Mouse (Mus musculus) hindbrain, embryonic 10.5 days (tissue): Measurements from ENCODE around the gene Napsa. TPM values are rescaled to one million over a fixed set of nuclear protein-coding genes. Genes with fewer than 3 reads are reported as not detected.

Source experiments
- DNase-seq: peaks from one replicate; pipeline ENCODE4 v3.0.0-alpha.2; 2017; ENCODE audit warnings: low spot score
- H3K27ac ChIP-seq: fragments of 300-500 bp; sonication (generic); 2 replicates; pipeline ENCODE4 v1.5.1; 2016; ENCODE audit warnings: mild to moderate bottlenecking, moderate library complexity
- H3K27me3 ChIP-seq: fragments of 300-500 bp; sonication (generic); 2 replicates; pipeline ENCODE4 v1.6.1; 2016; ENCODE audit warnings: mild to moderate bottlenecking; ENCODE audit not compliant: poor library complexity, insufficient read depth, severe bottlenecking
- H3K36me3 ChIP-seq: fragments of 300-500 bp; sonication (generic); 2 replicates; pipeline ENCODE4 v1.6.1; 2016; ENCODE audit warnings: mild to moderate bottlenecking, moderate library complexity
- H3K4me1 ChIP-seq: fragments of 300-500 bp; sonication (generic); replicated peaks from 2 replicates; pipeline ENCODE4 v1.6.1; 2016; ENCODE audit warnings: mild to moderate bottlenecking
- H3K4me3 ChIP-seq: fragments of 300-500 bp; sonication (generic); 2 replicates; pipeline ENCODE4 v1.5.1; 2016; ENCODE audit warnings: mild to moderate bottlenecking, moderate library complexity
- H3K9me3 ChIP-seq: fragments of 300-500 bp; sonication (generic); 2 replicates; pipeline ENCODE4 v1.6.1; 2016; ENCODE audit warnings: mild to moderate bottlenecking, moderate library complexity
- WGBS: fragments of 180-500 bp; shearing (Covaris S2); methylation state at CpG from one replicate; pipeline ENCODE4 v1.1.7; 2016; 5-methylcytosine and 5-hydroxymethylcytosine counted together
- polyA plus RNA-seq: library from polyadenylated mRNA; unstranded; fragments of >200 nt; fragmentation: Nextera tagmentation; extraction: Ambion mirVana; gene quantifications from 2 replicates; pipeline ENCODE4 v1.2.1, GENCODE M21; 2016

The Napsa gene
- polyA plus RNA-seq, 1 experiment from 2014 or later: 0.38 TPM

DNA sequence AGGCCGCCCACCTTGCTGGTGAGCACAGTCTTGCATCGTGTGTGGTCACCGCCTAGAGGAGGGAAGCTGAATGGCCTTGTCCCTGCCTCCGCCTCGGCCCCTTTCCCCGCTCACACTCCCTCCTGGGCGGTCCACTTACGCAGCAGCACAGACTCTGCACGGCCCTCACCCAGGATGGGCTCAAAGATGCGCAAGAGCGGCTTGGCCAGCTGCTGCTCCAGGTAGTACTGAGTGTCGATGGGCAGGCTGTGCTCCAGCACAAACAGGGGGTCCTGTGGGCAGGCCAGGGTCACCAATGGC is 38.5 kb upstream of the Napsa start:
- Histone ChIP-seq H3K9me3 (no peaks in the 10 kb centered on the region), H3K4me3 (no peak overlapping the region), H3K27ac (no peak overlapping the region), H3K27me3 (peaks cover 16% of the 10 kb centered on the region), H3K4me1 (peaks cover 14% of the 10 kb centered on the region), H3K36me3 (peaks cover 67% of the 10 kb centered on the region)
- 81% methylated on average over 12 of the region's 12 CpGs for WGBS
- no peak for DNase-seq

DNA sequence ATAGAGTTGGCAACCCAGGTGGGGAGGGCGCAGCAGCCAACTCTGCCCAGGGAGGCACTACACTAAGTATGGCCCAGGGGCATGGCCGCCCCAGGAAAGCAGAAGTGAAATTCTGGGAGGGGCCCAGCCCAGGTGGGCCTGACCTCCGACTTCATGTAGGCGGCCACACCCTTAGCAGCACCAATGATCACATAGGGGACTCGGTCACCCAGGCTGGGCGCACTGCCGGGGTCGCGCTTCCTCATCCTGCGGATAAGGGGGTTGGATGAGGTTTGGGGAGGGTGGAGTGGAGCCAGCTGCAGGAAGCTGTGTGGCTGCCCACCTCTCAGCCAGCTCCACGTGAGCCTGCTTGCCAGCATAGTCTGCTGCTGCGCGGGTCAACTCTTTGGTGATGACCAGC is 37.9 kb upstream of the Napsa start:
- Histone ChIP-seq H3K27me3 (peaks cover 10% of the 10 kb centered on the region; the same call in 1 of the 2 replicates), H3K36me3 (peaks cover 72% of the 10 kb centered on the region), H3K4me1 (peaks cover 8% of the 10 kb centered on the region; the same call in 1 of the 2 replicates), H3K4me3 (no peak overlapping the region), H3K9me3 (no peaks in the 10 kb centered on the region), H3K27ac (no peak overlapping the region)
- WGBS: 90% methylated on average over 13 of the region's 13 CpGs
- DNase-seq: no peak

DNA sequence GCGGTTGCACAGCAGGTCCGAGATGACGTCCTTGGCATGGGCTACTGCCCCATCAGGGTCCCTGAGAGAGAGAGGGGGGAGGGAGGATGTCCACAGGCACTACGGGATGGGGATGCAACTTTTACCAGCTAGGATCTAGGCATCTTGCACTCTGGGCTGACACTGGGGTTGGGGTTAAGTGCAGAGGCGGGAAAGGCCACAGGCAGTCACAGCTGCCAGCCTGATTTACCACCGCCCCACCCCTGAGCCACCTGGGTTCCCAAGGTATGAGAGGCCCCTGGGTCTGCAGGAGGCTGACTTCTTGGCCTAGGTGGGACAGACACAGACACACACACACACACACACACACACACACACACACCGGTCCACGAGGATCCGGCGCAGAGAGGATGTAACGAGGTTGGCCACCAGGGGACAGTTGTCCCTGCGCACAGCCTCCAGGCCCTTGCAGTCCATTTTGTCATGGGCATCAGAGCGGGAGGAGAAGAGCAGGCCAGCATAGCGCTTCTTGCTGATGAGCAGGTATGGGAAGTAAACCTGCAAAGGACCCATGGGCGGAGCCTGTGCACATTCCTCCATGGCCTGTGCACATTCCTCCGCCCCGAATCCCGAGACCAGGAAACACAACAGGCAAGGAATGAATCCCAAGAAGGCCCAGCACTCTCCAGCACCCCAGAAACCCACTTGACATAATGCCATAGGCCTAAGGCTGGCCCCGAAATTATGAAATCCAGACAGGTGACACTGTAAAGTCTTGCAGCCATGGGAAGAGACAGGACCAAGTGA is 37.3 kb upstream of the Napsa start:
- Histone ChIP-seq H3K9me3 (no peaks in the 10 kb centered on the region), H3K36me3 (peaks cover 79% of the 10 kb centered on the region), H3K4me3 (no peak overlapping the region), H3K27me3 (peaks cover 4% of the 10 kb centered on the region; the same call in 1 of the 2 replicates), H3K27ac (no peak overlapping the region), H3K4me1 (0 out of 2 replicates have a peak, but pooled peaks cover 3% of the 10 kb centered on the region)
- 91% methylated on average over 19 of the region's 19 CpGs for WGBS
- no peak for DNase-seq

DNA sequence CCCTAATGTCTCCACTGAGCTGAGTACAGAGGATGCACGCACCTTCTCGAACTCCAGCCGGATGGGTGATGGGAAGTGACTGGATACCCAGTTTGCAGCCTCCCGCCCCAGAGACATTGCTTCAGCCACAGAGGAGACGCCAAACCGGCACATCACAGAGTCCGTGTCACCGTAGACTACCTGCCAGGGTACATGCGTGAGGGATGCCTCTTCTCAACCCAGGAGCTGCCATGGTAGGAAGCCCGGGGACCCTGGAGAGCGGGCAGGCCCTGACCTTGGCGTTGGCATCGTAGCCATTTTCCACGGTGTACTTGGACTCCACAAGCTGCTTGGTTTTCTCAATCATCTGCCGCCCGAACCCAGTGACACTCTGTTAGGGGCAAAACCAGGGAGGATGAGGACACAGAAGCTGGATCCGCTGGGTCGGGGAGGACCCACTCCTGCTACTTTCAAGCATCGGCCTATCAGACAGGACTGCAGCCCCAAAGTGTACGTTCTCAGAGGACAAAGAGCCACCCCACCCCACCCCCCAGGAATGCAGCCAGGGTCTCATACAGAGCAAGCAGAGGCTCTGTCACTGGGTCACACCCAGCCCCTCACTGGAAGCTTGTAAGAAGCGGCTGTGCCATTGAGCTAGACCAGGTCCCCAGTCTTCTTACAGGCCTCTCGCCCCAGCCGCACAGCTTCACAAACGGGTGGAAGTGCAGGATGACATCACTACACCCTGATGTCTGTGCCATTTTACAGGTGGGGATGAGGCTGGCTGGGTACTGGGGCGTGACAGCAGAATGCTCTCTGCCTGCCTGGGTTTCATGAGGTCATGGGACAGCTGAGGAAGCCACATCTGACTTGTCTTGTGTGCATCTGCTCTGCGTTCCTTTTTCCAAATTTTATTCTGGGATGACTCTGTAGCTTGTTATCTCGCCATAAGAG is 36.3 kb upstream of the Napsa start:
- WGBS: 95% methylated on average over 27 of the region's 27 CpGs
- Histone ChIP-seq H3K36me3 (peaks cover 89% of the 10 kb centered on the region), H3K9me3 (no peaks in the 10 kb centered on the region), H3K27me3 (no peaks in the 10 kb centered on the region), H3K4me3 (no peak overlapping the region), H3K27ac (no peak overlapping the region), H3K4me1 (0 out of 2 replicates have a peak, but pooled peaks cover 3% of the 10 kb centered on the region)
- no peak for DNase-seq

DNA sequence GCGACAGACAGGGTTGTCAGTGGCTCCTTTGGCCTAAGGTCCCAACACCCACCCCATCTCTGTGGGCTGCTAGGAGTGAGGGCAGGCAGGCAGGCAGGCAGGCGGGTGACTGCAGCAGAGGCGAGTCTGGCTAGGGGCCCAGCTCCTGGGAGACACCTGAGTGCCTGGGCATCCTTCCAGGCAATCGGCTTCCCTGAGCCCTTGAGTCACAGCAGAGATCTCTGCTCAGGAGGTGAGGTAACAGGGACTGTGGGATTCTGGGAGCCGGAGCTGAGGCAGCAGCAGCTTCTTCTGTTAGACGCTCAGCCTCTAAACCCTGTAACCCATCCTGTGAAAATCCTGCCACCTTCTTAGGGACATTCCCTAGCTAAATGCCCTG is 35.6 kb upstream of the Napsa start:
- Histone ChIP-seq H3K4me3 (no peak overlapping the region), H3K27me3 (no peaks in the 10 kb centered on the region), H3K4me1 (0 out of 2 replicates have a peak, but pooled peaks cover 3% of the 10 kb centered on the region), H3K36me3 (peaks cover 96% of the 10 kb centered on the region), H3K27ac (no peak overlapping the region), H3K9me3 (no peaks in the 10 kb centered on the region)
- no peak for DNase-seq
- WGBS: 92% methylated on average over 6 of the region's 6 CpGs

DNA sequence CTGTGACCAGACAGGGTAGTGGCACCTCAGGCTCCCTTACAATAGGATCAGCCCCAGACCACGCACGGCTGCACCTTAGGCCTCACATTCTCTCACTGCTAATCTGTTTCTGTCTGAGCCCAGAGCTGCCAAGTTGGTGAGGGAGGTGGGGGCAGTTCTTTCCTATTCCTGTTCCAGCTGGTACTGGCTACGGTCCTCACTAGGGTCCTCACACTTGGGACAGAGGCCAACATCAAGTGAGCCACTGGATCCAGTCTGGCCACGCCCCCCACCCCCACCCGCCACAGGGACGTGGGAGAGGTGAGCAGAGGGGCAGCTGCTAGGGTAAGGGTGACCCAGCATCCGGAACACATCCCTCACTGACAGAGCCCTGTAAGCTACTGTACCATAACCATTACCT is 35.2 kb upstream of the Napsa start:
- Histone ChIP-seq H3K27me3 (no peaks in the 10 kb centered on the region), H3K4me1 (0 out of 2 replicates have a peak, but pooled peaks cover 3% of the 10 kb centered on the region), H3K36me3 (peaks cover 100% of the 10 kb centered on the region), H3K9me3 (no peaks in the 10 kb centered on the region), H3K27ac (no peak overlapping the region), H3K4me3 (no peak overlapping the region)
- 90% methylated on average over 7 of the region's 7 CpGs for WGBS
- DNase-seq: no peak

DNA sequence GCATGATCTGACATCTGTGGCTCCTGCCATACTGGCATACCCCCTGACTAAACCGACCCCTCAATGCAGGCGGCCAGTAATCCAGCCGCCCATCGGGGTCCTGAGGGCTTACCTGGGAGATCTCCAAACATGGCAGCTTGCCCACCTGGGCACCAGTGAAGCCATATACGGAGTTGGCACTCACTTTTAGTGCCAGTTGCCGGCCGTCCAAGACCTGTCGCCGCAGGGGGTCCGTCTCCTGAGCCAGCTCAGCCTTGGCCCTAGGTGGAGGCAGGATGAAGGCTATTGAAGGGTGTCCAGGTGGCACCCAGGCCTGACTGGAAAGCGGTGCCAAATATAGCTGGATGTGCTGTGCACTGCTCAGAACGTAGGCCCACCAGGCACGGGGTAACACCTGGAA is 34.7 kb upstream of the Napsa start:
- 0 out of 2 replicates have a peak, but pooled peaks cover under 1% of the 10 kb centered on the region for H3K4me1 ChIP-seq
- no peak overlapping the region for H3K4me3 ChIP-seq
- WGBS: 93% methylated on average over 13 of the region's 13 CpGs
- no peak for DNase-seq
- no peaks in the 10 kb centered on the region for H3K9me3 ChIP-seq
- no peaks in the 10 kb centered on the region for H3K27me3 ChIP-seq
- H3K27ac ChIP-seq: no peak overlapping the region
- peaks cover 100% of the 10 kb centered on the region for H3K36me3 ChIP-seq

DNA sequence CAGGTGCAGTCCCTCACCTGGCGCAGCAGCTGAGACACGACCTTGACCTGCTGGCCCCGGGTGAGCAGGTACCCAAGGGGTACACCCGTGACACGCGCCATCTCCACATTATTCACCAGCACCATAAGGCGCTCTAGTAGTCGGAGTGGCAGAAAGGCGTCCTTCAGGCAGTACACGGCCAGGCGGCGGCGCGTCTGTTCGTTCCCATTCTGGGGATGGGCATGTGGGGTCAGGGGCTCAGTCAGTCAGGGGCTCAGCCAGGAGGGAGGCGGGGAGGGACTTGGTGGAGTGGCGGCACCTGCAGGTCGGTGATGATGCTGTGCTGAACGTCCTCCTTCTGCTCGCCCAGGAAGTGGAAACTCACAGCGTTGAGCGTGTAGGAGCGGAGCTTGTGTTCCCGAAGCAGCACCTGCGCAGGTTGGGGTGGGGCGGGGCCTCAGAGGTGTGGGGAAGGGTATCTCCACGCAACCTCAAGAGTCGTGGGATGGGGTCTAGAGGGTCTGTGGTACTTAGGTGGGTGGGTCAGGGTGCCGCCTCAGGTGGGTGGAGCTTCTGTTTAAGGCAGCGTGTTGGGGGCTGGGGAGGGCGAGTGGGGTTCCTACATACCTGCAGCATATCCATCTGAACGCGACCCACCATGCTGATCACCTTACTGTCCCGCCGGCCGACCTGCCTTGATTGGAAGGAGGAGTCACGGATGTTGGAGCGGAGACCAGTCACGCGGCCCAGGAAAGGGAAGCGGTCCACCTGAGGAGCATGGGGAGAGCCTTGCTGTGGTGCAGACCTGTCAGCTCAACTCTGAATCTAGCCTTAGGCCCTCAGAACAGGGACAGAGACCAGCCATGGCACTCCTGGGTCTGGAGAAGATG is 33.2 kb upstream of the Napsa start:
- no peaks in the 10 kb centered on the region for H3K27me3 ChIP-seq
- peaks cover 99% of the 10 kb centered on the region for H3K36me3 ChIP-seq
- H3K4me3 ChIP-seq: no peak overlapping the region
- WGBS: 92% methylated on average over 41 of the region's 41 CpGs
- no peak for DNase-seq
- no peaks in the 10 kb centered on the region for H3K9me3 ChIP-seq
- H3K27ac ChIP-seq: no peak overlapping the region
- H3K4me1 ChIP-seq: no peaks in the 10 kb centered on the region

DNA sequence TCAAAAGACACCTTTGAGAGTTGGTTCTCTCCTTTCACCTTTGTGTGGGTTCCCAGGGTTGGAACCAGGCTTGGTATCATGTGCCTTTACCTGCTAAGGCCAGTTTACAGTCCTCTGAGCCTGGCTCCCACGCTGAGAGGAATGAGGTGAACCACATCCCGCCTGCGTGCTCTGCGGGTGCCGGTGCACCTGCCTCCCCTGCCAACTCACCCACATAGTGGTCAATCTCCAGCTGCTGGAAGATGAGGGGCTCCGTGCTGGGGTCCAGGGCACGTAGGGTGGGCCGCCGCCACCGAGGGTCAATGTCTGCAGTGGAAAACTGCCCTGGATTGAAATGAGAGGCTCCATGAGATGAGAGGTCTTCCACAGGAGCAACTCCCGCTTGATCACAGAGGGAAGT is 29.6 kb upstream of the Napsa start:
- Histone ChIP-seq H3K27ac (no peak overlapping the region), H3K4me1 (peaks cover 9% of the 10 kb centered on the region), H3K9me3 (peaks cover 8% of the 10 kb centered on the region), H3K27me3 (no peaks in the 10 kb centered on the region), H3K4me3 (no peak overlapping the region), H3K36me3 (peaks cover 86% of the 10 kb centered on the region)
- WGBS: 93% methylated on average over 11 of the region's 11 CpGs
- DNase-seq: no peak

DNA sequence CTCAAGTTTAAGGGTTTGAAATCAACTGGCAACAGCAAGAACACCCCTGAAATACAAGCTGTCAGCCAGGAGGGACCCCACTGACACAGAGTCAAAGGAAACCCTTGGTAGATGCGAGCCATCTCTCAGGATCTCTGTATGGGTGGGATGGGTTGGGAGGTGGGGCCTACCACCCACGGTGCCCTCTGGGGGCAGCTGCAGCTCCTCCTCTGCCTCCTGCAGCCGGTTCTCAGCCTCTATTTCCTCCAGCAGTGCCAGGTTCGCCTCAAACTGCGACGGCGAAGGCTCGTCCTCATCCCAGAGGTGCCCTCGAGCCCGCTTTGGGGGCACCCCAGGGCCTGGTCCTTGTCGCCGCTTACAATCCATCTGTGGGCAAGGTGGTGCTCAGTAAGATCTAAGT is 29.1 kb upstream of the Napsa start:
- Histone ChIP-seq H3K9me3 (peaks cover 8% of the 10 kb centered on the region), H3K27ac (no peak overlapping the region), H3K4me3 (no peak overlapping the region), H3K36me3 (peaks cover 81% of the 10 kb centered on the region), H3K4me1 (peaks cover 15% of the 10 kb centered on the region), H3K27me3 (no peaks in the 10 kb centered on the region)
- 81% methylated on average over 12 of the region's 12 CpGs for WGBS
- DNase-seq: no peak

DNA sequence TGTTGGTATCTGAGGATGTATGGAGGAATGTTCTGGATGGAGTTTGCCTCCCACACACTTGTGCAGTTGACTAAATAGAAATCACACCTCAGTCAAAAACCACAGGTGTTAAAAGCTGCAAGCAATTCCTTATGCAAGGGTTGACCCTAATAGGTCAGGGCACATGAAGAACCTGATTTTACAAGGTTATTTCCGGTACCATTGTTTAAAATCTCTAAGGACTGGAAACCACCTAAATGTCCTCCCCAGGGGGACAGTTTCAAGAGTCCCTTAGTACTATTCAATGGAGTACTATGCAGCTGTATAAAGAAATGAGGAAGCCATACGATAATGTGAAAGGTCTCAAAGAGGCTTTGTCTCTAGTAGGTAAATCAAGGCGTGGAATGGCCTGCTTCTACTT is 25.9 kb upstream of the Napsa start:
- Histone ChIP-seq H3K4me3 (no peak overlapping the region; the same call in 1 of the 2 replicates), H3K4me1 (peaks cover 20% of the 10 kb centered on the region), H3K27me3 (no peaks in the 10 kb centered on the region), H3K9me3 (peaks cover 8% of the 10 kb centered on the region), H3K36me3 (peaks cover 69% of the 10 kb centered on the region), H3K27ac (no peak overlapping the region)
- DNase-seq: no peak
- WGBS: 93% methylated on average over 3 of the region's 3 CpGs

DNA sequence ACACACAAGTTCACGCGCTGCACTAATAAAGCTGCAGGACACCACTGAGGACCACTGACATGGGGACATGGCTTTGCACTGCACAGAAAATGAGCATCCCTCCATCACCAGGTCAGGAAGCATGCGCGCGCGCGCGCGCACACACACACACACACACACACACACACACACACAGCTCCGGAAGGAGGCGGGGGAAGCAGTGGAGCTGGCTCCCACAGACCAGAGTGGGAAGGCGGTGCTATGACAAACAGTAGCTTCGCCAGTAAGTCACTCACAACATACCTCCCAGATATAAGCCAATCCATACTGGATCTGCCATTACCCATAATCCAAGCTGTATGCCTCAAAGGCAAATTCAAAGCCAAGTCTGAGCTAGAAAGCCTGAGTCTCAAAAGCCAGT is 25.1 kb upstream of the Napsa start:
- DNase-seq: no peak
- Histone ChIP-seq H3K36me3 (peaks cover 69% of the 10 kb centered on the region), H3K27ac (no peak overlapping the region), H3K4me1 (peaks cover 20% of the 10 kb centered on the region), H3K27me3 (0 out of 2 replicates have a peak, but pooled peaks cover 3% of the 10 kb centered on the region), H3K9me3 (peaks cover 8% of the 10 kb centered on the region), H3K4me3 (peak overlapping the region; percentile 75)
- 99% methylated on average over 13 of the region's 13 CpGs for WGBS
